Mouse (Mus musculus) frontal cortex, adult 2 months (tissue): Measurements from ENCODE around the gene Prnp. TPM values are rescaled to one million over a fixed set of nuclear protein-coding genes. Genes with fewer than 3 reads are reported as not detected.
A peak's percentile ranks its signal among the peaks of the same experiment; 100 is the strongest.

Source experiments
- DNase-seq, 2 experiments: peaks; one replicate each; pipeline ENCODE4 v3.0.0; 2022; ENCODE audit warnings: low spot score in 1 of 2; ENCODE audit errors: extremely low spot score in 1 of 2
- polyA plus RNA-seq: library from polyadenylated mRNA; depleted of rRNA; stranded (reverse); fragments of >200 nt; gene quantifications from 2 replicates; pipeline ENCODE4 v1.2.3, GENCODE M21; 2012; rRNA removed

The Prnp gene
- 648 and 723 TPM in 2 replicates for polyA plus RNA-seq

GRCm38 (mm10) chr2:131909683-131910572, at the start of gene Prnp, which contains the start of gene Prn:
Gene Prnp, plus strand, starts transcription at chr2:131909928.
Gene Prn, plus strand, starts transcription at chr2:131909957.
- DNase-seq = peak; percentile 62 to 92

DNA sequence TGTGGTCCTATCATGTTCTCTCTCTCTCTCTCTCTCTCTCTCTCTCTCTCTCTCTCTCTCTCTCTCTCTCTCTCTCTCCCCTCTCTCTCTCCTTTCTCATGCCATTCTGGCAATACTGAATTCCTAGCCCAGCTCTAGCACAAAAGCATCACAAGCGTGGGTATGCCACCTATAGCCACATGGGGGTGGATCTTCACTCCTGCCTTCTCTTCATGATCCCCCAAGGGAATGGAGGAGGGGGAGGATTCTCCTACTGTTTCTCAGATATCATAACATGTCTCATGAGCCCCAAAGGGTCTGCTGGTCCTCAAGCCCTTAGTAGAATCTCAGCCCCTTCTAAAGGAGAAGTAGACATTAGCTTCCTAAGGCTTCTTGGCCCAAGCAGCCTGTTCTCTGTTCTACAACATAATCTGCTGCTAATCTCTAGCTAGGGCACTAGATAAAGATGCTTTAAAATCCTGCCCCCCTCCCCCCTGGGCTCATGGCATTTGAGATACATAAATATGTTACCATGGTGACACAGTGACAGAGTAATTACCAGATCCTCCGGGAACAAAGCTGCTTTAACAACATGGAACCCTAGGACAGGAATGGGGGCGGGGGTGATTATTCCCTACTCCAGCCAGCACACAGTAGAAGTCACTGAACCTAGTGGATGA, 47.0 kb upstream of the Prnp start:
- no peak for DNase-seq

DNA sequence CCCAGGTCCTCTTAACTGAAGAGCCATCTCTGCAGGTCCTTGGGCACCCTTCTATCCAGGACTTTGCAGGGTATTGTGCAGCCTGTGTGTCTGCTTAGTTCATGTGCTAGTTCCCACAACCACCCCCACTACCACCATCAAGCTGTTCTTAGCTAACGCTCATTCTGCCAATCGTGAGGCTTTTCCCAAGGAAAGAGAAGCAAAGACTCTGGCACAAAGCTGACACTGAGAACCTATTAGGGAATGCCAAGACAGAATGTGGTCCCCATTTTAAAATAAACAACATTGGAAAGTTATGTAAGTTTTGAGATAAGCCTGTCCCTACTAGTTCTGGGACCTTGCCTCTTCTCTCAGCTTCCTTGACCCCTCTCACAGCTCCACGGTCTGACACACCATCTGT, 46.3 kb upstream of the Prnp start:
- no peak for DNase-seq

- no peak for DNase-seq
Measured at GRCm38 (mm10) chr2:131864262-131864796, 45.4 kb upstream of the Prnp start.

DNA sequence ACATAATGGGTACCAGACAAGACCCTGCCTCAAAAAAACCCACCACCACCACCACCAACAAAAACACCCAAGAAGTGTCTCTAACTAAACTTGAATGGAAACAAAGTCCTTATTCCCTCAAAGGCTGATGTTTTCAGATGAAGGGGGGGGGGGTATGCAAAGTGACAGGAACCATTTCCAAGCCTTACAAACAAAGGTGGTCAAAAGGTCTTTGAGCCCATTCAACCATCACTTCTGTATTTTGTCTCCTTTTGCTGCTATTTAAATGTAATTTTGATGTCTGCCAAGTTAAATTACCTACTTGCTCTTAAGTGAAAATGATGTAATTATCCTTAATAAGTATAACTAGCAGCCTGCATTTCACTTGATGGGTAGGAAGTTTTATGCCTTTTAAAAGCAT, 43.1 kb upstream of the Prnp start:
- no peak for DNase-seq

GRCm38 (mm10) chr2:131868983-131869382, 40.7 kb upstream of the Prnp start:
- no peak for DNase-seq

- no peak for DNase-seq
Measured at GRCm38 (mm10) chr2:131873376-131873775, 36.4 kb upstream of the Prnp start.

DNA sequence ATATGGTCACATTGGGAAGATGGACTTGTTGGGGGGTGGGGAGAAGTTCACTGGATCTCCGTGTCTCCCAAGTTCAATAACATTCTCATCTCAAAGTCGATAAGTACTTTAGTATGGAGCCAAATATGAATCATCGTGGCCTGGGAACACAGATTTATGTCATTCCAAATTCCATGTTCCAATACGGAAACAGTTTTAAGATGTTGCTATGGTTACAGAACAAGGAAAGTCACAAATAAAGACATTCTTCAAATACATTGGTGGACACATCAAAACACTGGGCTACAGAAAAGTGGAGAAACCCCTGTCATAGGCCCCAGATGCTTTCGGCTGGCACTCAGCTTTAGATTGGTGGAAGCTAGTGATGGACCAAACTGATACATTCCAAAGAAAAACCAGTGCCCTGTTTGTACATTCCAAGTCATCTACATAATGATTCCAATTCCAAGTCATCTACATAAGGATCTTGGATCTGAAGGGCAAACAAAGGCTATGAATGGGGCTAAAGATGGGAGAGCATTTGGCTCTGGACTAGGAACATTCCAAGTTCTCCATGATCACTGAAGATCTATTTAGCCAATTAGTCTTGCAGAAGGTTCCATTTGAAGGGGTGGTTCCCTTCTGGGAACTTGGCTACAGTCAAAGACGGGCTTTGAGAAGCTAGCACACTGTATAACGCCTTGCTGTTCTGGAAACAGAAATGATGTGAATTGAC, 33.0 kb upstream of the Prnp start:
- DNase-seq = no peak

DNA sequence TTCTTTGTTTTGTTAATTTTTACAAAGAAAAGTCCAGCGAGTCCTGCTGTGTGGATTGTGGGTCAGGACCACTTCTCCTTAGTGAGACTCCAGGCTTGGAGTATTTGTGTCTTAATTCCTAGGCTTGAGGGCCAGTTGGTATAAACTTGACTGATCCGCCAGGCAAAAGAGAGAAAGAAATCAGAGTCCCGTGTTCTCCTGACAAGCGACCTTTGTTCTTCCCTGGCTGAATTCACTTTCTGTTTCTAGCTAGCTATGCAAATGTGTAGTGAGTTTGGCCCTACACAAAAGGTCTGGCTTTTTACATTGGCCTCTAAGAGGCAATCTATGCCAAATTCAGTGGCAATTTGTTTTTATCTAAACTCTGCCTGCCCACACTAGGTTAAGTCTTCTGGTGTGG, 28.0 kb upstream of the Prnp start:
- no peak for DNase-seq

DNA sequence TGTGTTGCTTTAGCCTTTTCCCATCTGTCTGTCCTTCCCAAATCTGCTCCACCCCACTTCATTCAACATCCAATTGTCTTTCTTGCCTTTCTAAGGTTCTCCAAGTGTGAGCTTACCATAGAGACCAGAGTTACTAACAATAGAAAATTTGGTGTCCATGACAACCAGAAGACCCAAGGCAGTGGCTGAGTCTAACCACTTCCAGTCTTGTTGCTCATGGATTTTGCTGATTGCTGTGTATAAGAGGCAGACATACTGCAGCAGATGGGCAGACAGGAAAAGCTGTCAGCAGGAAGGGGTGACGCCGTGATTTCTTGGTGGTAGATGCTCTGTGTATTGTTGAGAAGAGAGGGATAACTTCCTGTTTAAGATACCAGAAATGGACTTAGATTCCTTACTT, 26.6 kb upstream of the Prnp start:
- DNase-seq = peak; percentile 58 to 63

GRCm38 (mm10) chr2:131886503-131887160, 23.1 kb upstream of the Prnp start:
- DNase-seq = no peak

- DNase-seq = no peak
Measured at GRCm38 (mm10) chr2:131888233-131888632, 21.5 kb upstream of the Prnp start.

- DNase-seq = no peak
Measured at GRCm38 (mm10) chr2:131892534-131892933, 17.2 kb upstream of the Prnp start.

DNA sequence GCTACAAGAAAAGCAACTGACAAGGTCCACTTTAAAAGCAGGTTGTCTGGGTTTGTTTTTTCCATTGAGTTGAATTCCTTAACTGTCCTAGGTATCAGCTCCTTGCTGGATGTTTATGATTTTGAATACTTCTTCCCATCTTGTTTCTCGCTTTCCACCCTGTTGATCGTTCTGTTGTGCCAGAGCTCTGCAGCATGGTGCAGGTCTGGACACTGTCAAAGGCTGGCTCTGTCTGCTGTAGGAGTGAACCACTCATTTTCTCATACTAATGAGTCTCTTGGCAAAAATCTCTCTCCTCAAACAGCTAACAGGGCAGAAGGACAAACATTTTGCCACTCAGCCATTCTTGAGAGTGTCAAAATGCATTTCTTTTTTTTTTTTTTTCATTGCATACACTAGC, 14.6 kb upstream of the Prnp start:
- DNase-seq = no peak

DNA sequence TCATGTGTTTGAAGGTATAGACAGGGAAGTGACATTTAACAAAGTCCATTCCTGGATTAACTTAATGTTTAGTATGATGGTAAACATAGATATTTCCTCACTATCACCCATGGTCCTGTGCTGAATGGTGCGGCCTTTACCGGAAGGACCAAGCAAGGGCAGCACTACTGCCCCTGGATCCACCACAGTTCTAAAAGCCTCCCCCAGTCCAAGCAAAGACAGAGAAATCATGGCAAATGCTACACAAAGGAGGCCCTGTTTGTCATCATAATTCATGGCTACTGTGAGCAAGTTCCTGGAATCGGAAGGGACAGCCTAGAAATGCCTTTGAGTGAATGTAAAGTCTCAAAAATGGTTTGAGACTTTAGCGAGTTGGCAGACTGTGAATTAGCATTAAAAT, 13.7 kb upstream of the Prnp start:
- DNase-seq = no peak

- no peak for DNase-seq
Measured at GRCm38 (mm10) chr2:131897336-131898109, 12.2 kb upstream of the Prnp start.

- no peak for DNase-seq
Measured at GRCm38 (mm10) chr2:131902423-131902822, 7.3 kb upstream of the Prnp start.

DNA sequence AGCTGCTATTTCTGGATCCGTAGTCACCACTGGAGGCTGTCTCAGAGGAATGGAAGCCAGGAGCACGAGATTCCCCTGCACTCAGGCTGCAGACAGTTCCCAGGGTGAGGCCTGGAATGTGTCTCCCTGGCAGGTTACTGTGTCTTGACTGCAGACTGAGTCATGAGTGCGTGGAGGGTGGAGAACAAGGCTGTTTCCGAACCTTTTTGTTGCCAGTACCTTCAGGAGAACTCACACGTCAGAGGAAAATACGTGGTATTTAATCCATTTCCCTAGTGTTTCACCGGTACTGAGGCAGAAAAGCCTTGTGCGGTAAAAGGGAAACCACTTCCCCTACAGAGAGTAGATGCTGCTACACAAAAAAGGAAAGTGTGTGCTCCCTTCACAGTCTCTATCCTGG, 6.9 kb upstream of the Prnp start:
- DNase-seq = peak in 1 of 2 experiments; percentile 62

- DNase-seq = no peak
Measured at GRCm38 (mm10) chr2:131905025-131905424, 4.7 kb upstream of the Prnp start.

GRCm38 (mm10) chr2:131905776-131906175, 4.0 kb upstream of the Prnp start:
- no peak for DNase-seq
